Comparison of ENCODE assay signal across 9 mouse cellular contexts in genomic region chr6:66973180-66973579, GRCm38 (mm10).
DNase-seq lines count a peak whose midpoint lies in the region; ATAC-seq and TF ChIP-seq lines count a peak whose summit lies in the region.
"Had no signal": no experiment of that assay in that cellular context is flagged by ENCODE, and none has a peak within 500 bp of the region (broad histone marks: within the 10 kb centered on the region; RNA-seq: fewer than 3 reads in every experiment).

No protein-coding gene starts in this region.

- peak; percentile 57; the same call in 1 of the 2 replicates for ATAC-seq in midbrain, embryonic 15.5 days (replicated peaks)
- no peak for ATAC-seq in midbrain, embryonic 14.5 days (ENCODE audit: low FRiP score, low TSS enrichment)
- peak; percentile 49; the same call in 1 of the 2 replicates for ATAC-seq in liver, embryonic 11.5 days (replicated peaks; ENCODE audit: low FRiP score)

- H3K36me3 ChIP-seq in midbrain, embryonic 15.5 days (replicated peaks), result no peaks in the 10 kb centered on the region
- no peaks in the 10 kb centered on the region for H3K36me3 ChIP-seq in midbrain, embryonic 14.5 days (ENCODE audit: control insufficient read depth, insufficient read depth, low read length)
- no peaks in the 10 kb centered on the region for H3K36me3 ChIP-seq in liver, embryonic 11.5 days (ENCODE audit: control insufficient read depth, insufficient read depth, low read length)
- no peaks in the 10 kb centered on the region for H3K36me3 ChIP-seq in midbrain, embryonic 10.5 days
- H3K36me3 ChIP-seq: heart, embryonic 13.5 days had no signal

- H3K4me2 ChIP-seq in midbrain, embryonic 15.5 days, result no peak overlapping the region
- H3K4me2 ChIP-seq in midbrain, embryonic 14.5 days (ENCODE audit: low read length), result no peak overlapping the region
- no peak overlapping the region for H3K4me2 ChIP-seq in liver, embryonic 11.5 days
- H3K4me2 ChIP-seq: heart, embryonic 13.5 days had no signal

- no peak for TF ChIP-seq CTCF in bone marrow macrophage, adult 2 months (IDR thresholded peaks at IDR 0.05; ENCODE audit: low read depth, low read length)

- H3K27me3 ChIP-seq in midbrain, embryonic 15.5 days (replicated peaks), result no peaks in the 10 kb centered on the region
- H3K27me3 ChIP-seq in midbrain, embryonic 14.5 days (ENCODE audit: control insufficient read depth, insufficient read depth, low read length), result no peaks in the 10 kb centered on the region
- H3K27me3 ChIP-seq in liver, embryonic 11.5 days (replicated peaks; ENCODE audit: control insufficient read depth, insufficient read depth, low read length), result no peaks in the 10 kb centered on the region
- H3K27me3 ChIP-seq in midbrain, embryonic 10.5 days (ENCODE audit: low read depth, poor library complexity, severe bottlenecking), result peaks cover 28% of the 10 kb centered on the region
- H3K27me3 ChIP-seq: heart, embryonic 13.5 days had no signal

- H3K4me3 ChIP-seq in midbrain, embryonic 15.5 days, result no peak overlapping the region
- H3K4me3 ChIP-seq in midbrain, embryonic 14.5 days (replicated peaks; ENCODE audit: low read depth, low read length), result no peak overlapping the region
- no peak overlapping the region for H3K4me3 ChIP-seq in bone marrow macrophage, adult 2 months (ENCODE audit: insufficient read depth, low read length)
- H3K4me3 ChIP-seq in liver, embryonic 11.5 days (ENCODE audit: low read depth, low read length), result no peak overlapping the region
- no peak overlapping the region for H3K4me3 ChIP-seq in midbrain, embryonic 10.5 days
- H3K4me3 ChIP-seq: heart, embryonic 13.5 days had no signal

- H3K9ac ChIP-seq in midbrain, embryonic 15.5 days, result no peak overlapping the region
- H3K9ac ChIP-seq in midbrain, embryonic 14.5 days (replicated peaks; ENCODE audit: low read length), result no peak overlapping the region
- no peak overlapping the region for H3K9ac ChIP-seq in liver, embryonic 11.5 days (ENCODE audit: low read depth, low read length)
- H3K9ac ChIP-seq: heart, embryonic 13.5 days had no signal

- no peak overlapping the region for H3K27ac ChIP-seq in midbrain, embryonic 15.5 days
- no peak overlapping the region for H3K27ac ChIP-seq in midbrain, embryonic 14.5 days (replicated peaks; ENCODE audit: low read depth, low read length)
- peak overlapping the region; percentile 61 for H3K27ac ChIP-seq in bone marrow macrophage, adult 2 months (ENCODE audit: insufficient read depth, low read depth, low read length)
- no peak overlapping the region for H3K27ac ChIP-seq in liver, embryonic 11.5 days (ENCODE audit: low read depth, low read length)
- no peak overlapping the region for H3K27ac ChIP-seq in midbrain, embryonic 10.5 days (replicated peaks)
- H3K27ac ChIP-seq: heart, embryonic 13.5 days had no signal

- WGBS in midbrain, embryonic 15.5 days, result 29% methylated on average over 3 of the region's 3 CpGs
- WGBS in midbrain, embryonic 14.5 days, result 31% methylated on average over 3 of the region's 3 CpGs
- 21% methylated on average over 3 of the region's 3 CpGs for whole genome bisulfite sequencing in liver, embryonic 11.5 days
- 29% methylated on average over 3 of the region's 3 CpGs for WGBS in midbrain, embryonic 10.5 days

- TF ChIP-seq POLR2A in bone marrow macrophage, adult 2 months (IDR thresholded peaks at IDR 0.05; ENCODE audit: borderline replicate concordance, low read depth, low read length), result no peak

- 0 out of 2 replicates have a peak, but pooled peaks cover 3% of the 10 kb centered on the region for H3K4me1 ChIP-seq in midbrain, embryonic 15.5 days
- H3K4me1 ChIP-seq in midbrain, embryonic 14.5 days (ENCODE audit: control insufficient read depth, insufficient read depth, low read length), result no peaks in the 10 kb centered on the region
- peaks cover 30% of the 10 kb centered on the region for H3K4me1 ChIP-seq in bone marrow macrophage, adult 2 months (ENCODE audit: control insufficient read depth, insufficient read depth, low read length)
- H3K4me1 ChIP-seq in liver, embryonic 11.5 days (replicated peaks; ENCODE audit: control insufficient read depth, insufficient read depth, low read length), result peaks cover 12% of the 10 kb centered on the region
- peaks cover 13% of the 10 kb centered on the region for H3K4me1 ChIP-seq in midbrain, embryonic 10.5 days

- H3K9me3 ChIP-seq in midbrain, embryonic 15.5 days, result no peaks in the 10 kb centered on the region
- no peaks in the 10 kb centered on the region for H3K9me3 ChIP-seq in midbrain, embryonic 14.5 days (ENCODE audit: control insufficient read depth, low read length)
- H3K9me3 ChIP-seq in liver, embryonic 11.5 days (ENCODE audit: control insufficient read depth, low read length), result no peaks in the 10 kb centered on the region
- no peaks in the 10 kb centered on the region for H3K9me3 ChIP-seq in midbrain, embryonic 10.5 days (replicated peaks)
- H3K9me3 ChIP-seq: heart, embryonic 13.5 days had no signal

- no peak for DNase-seq in midbrain, embryonic 14.5 days
- no peak for DNase-seq in liver, embryonic 11.5 days (ENCODE audit: low spot score)
- peak; percentile 29 for DNase-seq in thymus, postnatal 0 days (ENCODE audit: low spot score)
- no peak for DNase-seq in left cerebral cortex, adult 8-10 months (ENCODE audit: low spot score in 2 of 2)
- DNase-seq in midbrain, embryonic 10.5 days (ENCODE audit: low spot score), result no peak
- no peak for DNase-seq in adrenal gland, postnatal 10 days
